Mouse (Mus musculus): ENCODE measurements at regions not wholly inside any gene's neighbourhood (a gene's known extent, or its start where the extent isn't known, plus 50 kb on each side); places are given as distances from the start of the nearest gene placed in this dataset.

DNA sequence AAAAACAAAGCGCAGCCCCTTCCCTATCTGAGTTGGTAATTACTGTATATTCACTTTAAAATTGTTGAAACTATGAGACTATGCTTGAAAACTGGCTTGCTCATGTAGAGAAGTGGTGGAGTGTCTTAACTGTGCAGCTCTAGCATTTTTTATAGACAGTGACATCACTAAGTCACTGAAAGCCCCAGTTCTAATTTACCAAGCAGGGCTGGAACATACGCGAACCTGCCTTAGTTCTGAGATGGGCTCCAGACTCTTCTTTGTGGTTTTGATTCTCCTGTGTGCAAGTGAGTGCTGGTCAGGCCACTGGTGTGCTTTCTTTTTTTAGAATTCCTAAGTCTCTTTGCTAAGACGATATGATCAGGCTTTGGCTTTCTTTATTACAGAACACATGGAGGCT, 94.6 kb upstream of the 2210010C04Rik start:
- no peak for ATAC-seq (ENCODE audit: insufficient number of reproducible peaks, low FRiP score, low TSS enrichment)

- no peak for ATAC-seq (ENCODE audit: insufficient number of reproducible peaks, low FRiP score, low TSS enrichment)
Observed at GRCm38 (mm10) chr6:41127816-41128215, 92.5 kb upstream of the 2210010C04Rik start.

DNA sequence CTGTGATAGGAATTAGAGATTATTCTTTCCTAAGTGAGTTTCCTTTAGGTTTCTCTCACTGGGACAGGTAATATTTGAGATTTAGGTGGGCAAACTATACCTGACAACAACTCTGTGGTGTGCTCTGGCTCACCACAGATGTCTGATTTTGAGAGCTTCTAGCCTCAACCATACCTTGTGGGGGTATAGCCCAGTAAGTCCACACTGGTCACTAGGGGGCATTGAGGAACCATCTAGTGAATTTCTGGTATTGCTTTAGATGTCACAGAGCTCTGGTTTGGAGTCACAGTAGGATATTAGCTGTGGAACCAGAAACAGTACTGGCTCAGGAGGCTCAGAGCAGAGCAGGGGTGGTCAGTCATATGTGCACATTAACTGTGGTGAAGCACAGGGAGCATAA, 91.5 kb upstream of the 2210010C04Rik start:
- ATAC-seq (ENCODE audit: insufficient number of reproducible peaks, low FRiP score, low TSS enrichment) = no peak

- no peak for ATAC-seq (ENCODE audit: insufficient number of reproducible peaks, low FRiP score, low TSS enrichment)
Observed at GRCm38 (mm10) chr6:41121641-41122040, 86.3 kb upstream of the 2210010C04Rik start.

GRCm38 (mm10) chr6:41119176-41119575, 83.9 kb upstream of the 2210010C04Rik start:
- ATAC-seq (ENCODE audit: insufficient number of reproducible peaks, low FRiP score, low TSS enrichment) = no peak

GRCm38 (mm10) chr6:41118201-41118976, 83.1 kb upstream of the 2210010C04Rik start:
- peak; percentile 60; the same call in 1 of the 2 replicates for ATAC-seq (ENCODE audit: insufficient number of reproducible peaks, low FRiP score, low TSS enrichment)

DNA sequence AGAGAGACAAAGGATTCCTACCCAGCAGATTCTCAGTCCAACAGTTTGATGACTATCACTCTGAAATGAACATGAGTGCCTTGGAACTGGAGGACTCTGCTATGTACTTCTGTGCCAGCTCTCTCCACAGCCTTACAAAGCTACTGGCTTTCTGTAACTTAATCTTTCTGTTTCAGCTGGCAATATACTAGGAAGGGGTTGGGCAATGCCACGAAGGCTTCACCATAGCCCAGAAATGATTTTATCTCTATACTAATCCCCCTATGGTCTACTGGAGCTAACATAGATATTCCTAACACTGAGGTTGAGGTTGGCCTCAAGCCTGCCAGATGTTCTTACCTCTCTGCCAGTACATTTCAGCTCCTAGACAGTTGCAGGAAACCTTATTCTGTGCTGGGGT, 78.6 kb upstream of the 2210010C04Rik start:
- ATAC-seq (ENCODE audit: insufficient number of reproducible peaks, low FRiP score, low TSS enrichment) = no peak

DNA sequence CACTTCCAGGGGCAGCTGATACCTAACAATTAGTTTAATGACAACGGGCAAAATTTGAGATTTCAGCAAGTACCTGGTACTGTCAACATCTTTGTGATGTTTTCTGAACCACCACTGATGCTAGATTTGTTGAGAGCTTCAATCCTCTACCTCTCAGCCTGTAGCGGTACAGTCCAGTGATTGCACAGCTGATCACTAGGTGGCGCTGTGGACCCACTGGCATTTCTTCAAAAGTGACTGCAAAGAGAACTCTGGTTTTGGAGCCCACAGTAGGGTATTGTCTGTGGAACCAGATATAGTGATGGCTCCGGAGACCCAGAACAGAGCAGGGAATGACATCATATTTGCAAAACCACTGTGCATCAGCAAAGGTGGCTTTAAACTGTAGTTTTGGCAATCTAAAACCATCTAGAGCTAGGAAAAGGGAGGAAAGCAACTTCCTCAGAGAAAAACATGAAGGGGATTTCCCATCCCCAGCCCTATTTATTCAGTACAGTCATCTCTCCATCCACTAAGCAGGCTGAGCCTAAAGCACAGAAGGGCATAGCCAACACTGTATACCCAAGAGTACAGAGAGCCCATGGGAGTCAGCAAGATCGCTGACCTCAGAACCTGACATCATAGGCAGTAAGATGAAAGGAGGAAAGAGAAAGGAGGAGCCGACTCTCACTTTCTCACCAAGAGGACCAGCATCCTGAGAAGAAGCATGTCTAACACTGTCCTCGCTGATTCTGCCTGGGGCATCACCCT, 77.7 kb upstream of the 2210010C04Rik start:
- ATAC-seq (ENCODE audit: insufficient number of reproducible peaks, low FRiP score, low TSS enrichment) = 0 out of 2 replicates have a peak, but pooled peaks have one; percentile 10

GRCm38 (mm10) chr6:41111829-41112228, 76.5 kb upstream of the 2210010C04Rik start:
- ATAC-seq (ENCODE audit: insufficient number of reproducible peaks, low FRiP score, low TSS enrichment) = no peak

GRCm38 (mm10) chr6:41108897-41109296, 73.6 kb upstream of the 2210010C04Rik start:
- no peak for ATAC-seq (ENCODE audit: insufficient number of reproducible peaks, low FRiP score, low TSS enrichment)

DNA sequence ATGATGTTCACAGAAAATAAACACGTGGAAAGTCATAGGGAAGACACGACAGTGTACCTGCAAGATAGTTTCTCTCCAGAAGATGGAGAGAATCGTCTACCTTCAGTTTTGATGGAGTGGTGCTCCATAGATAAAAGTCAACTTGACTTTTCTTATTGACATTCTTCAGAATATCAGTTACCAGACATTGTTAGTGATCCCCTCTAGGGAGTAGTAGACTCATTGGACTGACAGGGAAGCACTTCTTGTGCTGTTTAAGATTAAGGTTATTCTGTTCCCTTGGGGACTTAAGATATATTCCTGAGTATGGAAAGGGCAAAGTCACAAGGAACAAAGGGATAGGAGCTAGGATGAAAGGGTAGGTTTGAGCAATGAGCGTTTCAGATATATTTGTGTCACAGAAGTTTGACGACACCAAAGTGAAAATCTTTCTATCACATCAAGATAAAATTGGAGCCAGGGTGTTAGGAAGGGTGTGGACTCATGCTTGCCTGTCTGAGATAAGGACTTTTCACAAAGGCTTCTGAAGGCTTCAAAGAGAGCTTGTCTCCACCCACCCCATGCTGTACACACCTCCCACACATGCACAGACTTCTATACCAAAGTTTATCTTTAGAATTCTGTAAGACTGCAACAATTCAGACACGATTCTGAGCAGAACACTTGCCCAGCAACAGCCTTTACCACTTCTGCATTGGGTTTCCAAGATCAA, 68.5 kb upstream of the 2210010C04Rik start:
- no peak for ATAC-seq (ENCODE audit: insufficient number of reproducible peaks, low FRiP score, low TSS enrichment)

GRCm38 (mm10) chr6:41101997-41102396, 66.7 kb upstream of the 2210010C04Rik start:
- no peak for ATAC-seq (ENCODE audit: insufficient number of reproducible peaks, low FRiP score, low TSS enrichment)

- no peak for ATAC-seq (ENCODE audit: insufficient number of reproducible peaks, low FRiP score, low TSS enrichment)
Observed at GRCm38 (mm10) chr6:41100258-41100657, 64.9 kb upstream of the 2210010C04Rik start.

DNA sequence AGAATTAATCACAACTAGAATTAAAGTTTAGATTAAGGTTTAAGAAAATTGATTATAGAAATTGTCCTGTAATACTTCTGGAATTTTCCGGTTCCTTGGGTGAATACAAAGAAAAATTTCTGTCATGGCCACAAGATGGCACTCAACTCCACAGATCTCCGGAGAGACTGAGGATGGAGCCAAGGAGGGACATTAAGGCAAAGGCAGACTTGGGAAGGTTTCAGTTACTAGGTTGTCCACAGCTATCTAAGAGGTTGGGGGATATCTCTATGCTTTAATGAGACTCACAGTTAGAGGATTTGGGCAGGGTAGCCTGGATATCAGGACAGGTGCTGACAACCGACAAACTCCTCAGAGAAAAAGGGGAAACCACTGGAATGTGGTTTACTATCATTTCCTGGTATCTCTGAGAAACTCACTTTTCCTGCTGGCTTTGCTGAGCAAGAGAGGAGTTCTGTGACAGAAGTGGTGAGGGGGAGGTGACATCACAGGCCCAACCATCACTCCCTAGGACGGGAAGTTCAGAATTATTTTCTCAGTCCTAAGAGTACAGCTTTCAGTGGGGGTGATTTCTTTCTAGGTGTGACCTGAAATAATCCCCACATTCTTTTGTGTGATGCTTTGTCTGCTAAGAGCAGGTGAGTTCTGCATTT, 56.0 kb upstream of the 2210010C04Rik start:
- peak; percentile 36; the same call in 1 of the 2 replicates for ATAC-seq (ENCODE audit: insufficient number of reproducible peaks, low FRiP score, low TSS enrichment)

Data from cerebellum, adult (tissue).